Mouse (Mus musculus) small intestine, adult 2 months (tissue): ENCODE measurements around the gene Rpn1.

ENCODE experiments used
- CTCF ChIP-seq: fragments of 200-500 bp; IDR thresholded peaks from 2 replicates; pipeline ENCODE4 v1.5.1; 2012; ENCODE audit warnings: low read depth, mild to moderate bottlenecking, control low read depth, inconsistent platforms, low read length, moderate library complexity, mixed read lengths; ENCODE audit not compliant: insufficient replicate concordance, insufficient read length; ENCODE audit errors: extremely low read depth
- POLR2A ChIP-seq: fragments of 200-500 bp; IDR thresholded peaks from 2 replicates; pipeline ENCODE4 v1.6.1; 2012; ENCODE audit warnings: low read depth, mild to moderate bottlenecking, control low read depth, inconsistent platforms, low read length, moderate library complexity

DNA sequence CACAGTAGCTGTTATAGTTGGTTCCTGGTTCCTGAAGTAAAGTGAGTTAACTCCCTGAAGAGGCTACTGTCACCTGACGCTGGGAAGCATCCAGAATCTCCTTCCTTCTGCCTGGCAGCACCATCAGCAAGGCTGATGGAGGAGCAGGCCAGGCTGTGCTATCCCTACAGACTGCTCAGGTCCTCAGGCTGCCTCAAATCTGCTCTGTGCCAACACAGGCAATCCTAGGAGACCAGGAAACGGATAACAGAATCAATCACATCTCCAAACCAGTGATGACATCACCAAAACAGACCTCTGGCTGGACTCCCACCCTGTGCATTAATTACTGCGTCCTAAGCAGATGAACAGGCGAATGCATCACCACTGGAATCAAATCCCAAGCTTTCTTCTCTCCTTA, 43.1 kb upstream of the Rpn1 start:
- no peak for TF ChIP-seq CTCF
- TF ChIP-seq POLR2A = no peak
